Mouse (Mus musculus) forebrain, embryonic 11.5 days (tissue): ENCODE data around the gene Pon2. TPM values are rescaled to one million over a fixed set of nuclear protein-coding genes. Genes with fewer than 3 reads are reported as not detected.

Experiments
- ATAC-seq: fragments of 200-750 bp; cut with Nextera tagmentation; replicated peaks from 2 replicates; pipeline ENCODE4 v1.8.0; 2017; ENCODE audit warnings: moderate TSS enrichment; ENCODE audit not compliant: low FRiP score
- DNase-seq: peaks from one replicate; pipeline ENCODE4 v3.0.0-alpha.2; 2017; ENCODE audit warnings: low spot score
- H3K27ac ChIP-seq: fragments of 300-500 bp; sonication (generic); 2 replicates; pipeline ENCODE4 v1.5.1; 2014; ENCODE audit warnings: low read depth, low read length
- H3K27me3 ChIP-seq: fragments of 300-500 bp; sonication (generic); 2 replicates; pipeline ENCODE4 v1.6.1; 2014; ENCODE audit warnings: mild to moderate bottlenecking, low read length, mixed read lengths; ENCODE audit not compliant: control insufficient read depth, insufficient read depth
- H3K36me3 ChIP-seq: fragments of 300-500 bp; sonication (generic); 2 replicates; pipeline ENCODE4 v1.6.1; 2014; ENCODE audit warnings: mild to moderate bottlenecking, low read length, moderate library complexity, mixed read lengths; ENCODE audit not compliant: control insufficient read depth, insufficient read depth
- H3K4me1 ChIP-seq: fragments of 300-500 bp; sonication (generic); replicated peaks from 2 replicates; pipeline ENCODE4 v1.6.1; 2014; ENCODE audit warnings: low read length, mixed read lengths; ENCODE audit not compliant: control insufficient read depth, insufficient read depth
- H3K4me2 ChIP-seq: fragments of 300-500 bp; sonication (generic); 2 replicates; pipeline ENCODE4 v1.6.1; 2014; ENCODE audit warnings: low read depth, mild to moderate bottlenecking, low read length, moderate library complexity, mixed read lengths; ENCODE audit not compliant: severe bottlenecking
- H3K4me3 ChIP-seq: fragments of 300-500 bp; sonication (generic); 2 replicates; pipeline ENCODE4 v1.5.1; 2014; ENCODE audit warnings: low read depth, low read length
- H3K9ac ChIP-seq: fragments of 300-500 bp; sonication (generic); 2 replicates; pipeline ENCODE4 v1.6.1; 2014; ENCODE audit warnings: low read length
- H3K9me3 ChIP-seq: fragments of 300-500 bp; sonication (generic); 2 replicates; pipeline ENCODE4 v1.6.1; 2016; ENCODE audit warnings: low read length, mixed read lengths; ENCODE audit not compliant: control insufficient read depth
- WGBS: fragments of 180-500 bp; shearing (Covaris S2); extraction: QIAGEN DNeasy Blood & Tissue Kit; methylation state at CpG from one replicate; pipeline ENCODE4 v1.1.7; 2014; 5-methylcytosine and 5-hydroxymethylcytosine counted together
- polyA plus RNA-seq: library from polyadenylated mRNA; unstranded; fragments of >200 nt; fragmentation: Nextera tagmentation; extraction: Ambion mirVana; gene quantifications from 2 replicates; pipeline ENCODE4 v1.2.1, GENCODE M21; 2014

Gene Pon2
- polyA plus RNA-seq, 1 experiment from 2014 or later: 45.0 TPM

DNA sequence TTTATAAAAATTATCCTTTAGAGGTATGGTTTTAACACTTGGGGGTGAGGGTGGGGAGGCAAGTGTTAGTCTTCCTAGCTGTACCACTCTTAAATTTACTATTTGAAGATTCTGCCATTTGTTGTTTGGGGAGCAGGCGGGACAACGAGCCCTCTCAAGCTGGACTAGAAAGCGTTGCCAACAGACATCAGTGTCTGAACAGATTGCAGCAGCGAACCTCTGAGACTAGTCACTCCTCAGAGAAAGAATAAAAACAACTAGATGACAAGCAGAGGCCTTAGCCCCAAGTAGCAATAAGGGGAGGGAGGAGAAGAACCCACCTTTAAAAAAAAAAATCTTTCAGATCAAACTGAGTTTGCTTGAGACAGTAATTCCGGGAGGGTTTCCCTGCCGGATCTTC lies 43.0 kb downstream of the Pon2 start:
- H3K4me3 ChIP-seq: no peak overlapping the region
- H3K9me3 ChIP-seq: no peaks in the 10 kb centered on the region
- DNase-seq (no peak), ATAC-seq (no peak)
- no peaks in the 10 kb centered on the region for H3K4me1 ChIP-seq
- no peaks in the 10 kb centered on the region for H3K36me3 ChIP-seq
- H3K9ac ChIP-seq: no peak overlapping the region
- H3K27ac ChIP-seq: no peak overlapping the region
- WGBS: 77% methylated on average over 6 of the region's 6 CpGs
- no peak overlapping the region; the same call in 1 of the 2 replicates for H3K4me2 ChIP-seq
- H3K27me3 ChIP-seq: no peaks in the 10 kb centered on the region

DNA sequence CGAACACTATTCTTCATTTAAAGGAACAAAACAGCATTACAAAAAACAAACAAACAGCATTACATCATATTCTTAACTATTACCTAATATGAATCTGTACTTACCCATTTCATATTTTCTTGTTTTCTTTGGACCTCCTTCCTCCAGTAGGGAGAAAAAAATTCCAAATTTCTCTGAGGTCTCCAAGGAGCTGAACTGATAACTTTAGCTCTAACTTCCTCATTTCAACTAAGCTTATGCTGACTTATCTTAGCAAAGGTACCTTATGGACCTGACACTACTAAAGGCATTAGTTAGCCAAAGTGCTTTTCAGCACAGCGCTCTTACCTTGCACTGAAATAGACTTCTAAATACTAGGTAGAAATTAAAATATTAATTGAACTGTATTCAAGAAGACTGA lies 43.4 kb downstream of the Pon2 start:
- no peaks in the 10 kb centered on the region for H3K36me3 ChIP-seq
- no peaks in the 10 kb centered on the region for H3K27me3 ChIP-seq
- H3K27ac ChIP-seq: no peak overlapping the region
- H3K4me3 ChIP-seq: no peak overlapping the region
- 94% methylated on average over 2 of the region's 2 CpGs for WGBS
- H3K4me1 ChIP-seq: no peaks in the 10 kb centered on the region
- H3K9ac ChIP-seq: no peak overlapping the region
- H3K9me3 ChIP-seq: no peaks in the 10 kb centered on the region
- no peak for ATAC-seq
- DNase-seq: no peak
- H3K4me2 ChIP-seq: no peak overlapping the region

GRCm38 (mm10) chr6:5245926-5246325 lies 52.3 kb downstream of the Pon2 start:
- no peak overlapping the region for H3K4me2 ChIP-seq
- H3K4me3 ChIP-seq: no peak overlapping the region
- no peak overlapping the region for H3K27ac ChIP-seq
- no peak for ATAC-seq
- no peaks in the 10 kb centered on the region for H3K36me3 ChIP-seq
- no peaks in the 10 kb centered on the region for H3K27me3 ChIP-seq
- no peaks in the 10 kb centered on the region for H3K4me1 ChIP-seq
- H3K9ac ChIP-seq: no peak overlapping the region
- DNase-seq: no peak
- WGBS: 92% methylated on average over 6 of the region's 6 CpGs
- H3K9me3 ChIP-seq: no peaks in the 10 kb centered on the region

- Histone ChIP-seq H3K9ac (no peak overlapping the region), H3K4me3 (no peak overlapping the region), H3K4me2 (no peak overlapping the region), H3K36me3 (no peaks in the 10 kb centered on the region), H3K27me3 (no peaks in the 10 kb centered on the region), H3K9me3 (no peaks in the 10 kb centered on the region), H3K4me1 (no peaks in the 10 kb centered on the region), H3K27ac (no peak overlapping the region)
- ATAC-seq: no peak
- WGBS: 94% methylated on average over 3 of the region's 3 CpGs
- no peak for DNase-seq
Observed at GRCm38 (mm10) chr6:5238799-5239198, 59.5 kb downstream of the Pon2 start.

DNA sequence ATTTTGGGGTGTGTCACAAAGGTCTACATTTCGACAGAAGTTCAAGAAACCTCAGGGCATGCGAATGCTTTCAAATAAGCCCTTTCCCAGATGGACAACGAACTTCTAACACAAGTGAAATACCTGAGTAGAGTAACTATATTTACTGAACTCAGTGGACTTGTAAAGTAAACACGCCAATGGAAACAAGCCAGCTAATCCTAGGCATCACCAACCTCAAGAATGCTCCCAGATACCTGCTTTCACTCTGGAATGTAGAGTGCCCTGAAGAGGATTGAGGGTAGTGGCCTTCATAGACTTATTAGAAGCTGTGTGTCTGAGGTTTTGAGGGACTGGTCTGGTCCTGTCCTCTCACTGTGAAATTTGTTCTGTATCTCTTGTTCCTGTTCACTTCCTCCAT lies 60.7 kb downstream of the Pon2 start:
- H3K27ac ChIP-seq: no peak overlapping the region
- DNase-seq: no peak
- no peaks in the 10 kb centered on the region for H3K36me3 ChIP-seq
- H3K27me3 ChIP-seq: no peaks in the 10 kb centered on the region
- H3K4me3 ChIP-seq: no peak overlapping the region
- no peak overlapping the region for H3K9ac ChIP-seq
- no peaks in the 10 kb centered on the region for H3K9me3 ChIP-seq
- H3K4me1 ChIP-seq: no peaks in the 10 kb centered on the region
- 94% methylated on average over 4 of the region's 4 CpGs for WGBS
- no peak overlapping the region for H3K4me2 ChIP-seq
- ATAC-seq: no peak

DNA sequence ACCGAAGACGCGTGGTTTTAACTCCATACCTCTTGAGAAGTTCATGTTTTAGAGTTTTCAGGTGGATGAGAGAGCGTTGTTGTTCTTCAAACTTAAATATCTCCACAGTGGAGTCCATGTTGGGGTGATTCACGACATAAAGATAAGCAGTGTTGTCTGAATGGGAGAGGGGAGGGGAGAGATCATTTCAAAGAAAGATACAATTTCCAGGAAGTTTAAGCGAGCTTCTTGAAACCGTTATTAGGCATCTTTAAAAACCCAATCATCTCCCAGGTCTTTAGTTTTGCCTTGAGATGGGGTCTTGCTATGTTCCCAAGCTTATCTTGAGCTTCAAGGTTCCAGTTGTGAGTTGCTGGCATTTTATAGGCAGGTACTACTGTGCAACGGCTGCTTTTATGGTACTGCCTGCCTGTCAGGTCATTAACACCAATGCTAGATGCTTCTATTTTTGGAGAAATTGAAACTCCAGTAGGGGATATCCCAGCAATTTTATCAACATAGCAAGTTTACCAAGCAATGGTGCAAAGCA lies 61.3 kb downstream of the Pon2 start:
- Histone ChIP-seq H3K4me2 (no peak overlapping the region), H3K9me3 (no peaks in the 10 kb centered on the region), H3K27me3 (no peaks in the 10 kb centered on the region), H3K4me3 (no peak overlapping the region), H3K27ac (no peak overlapping the region), H3K9ac (no peak overlapping the region), H3K36me3 (no peaks in the 10 kb centered on the region), H3K4me1 (no peaks in the 10 kb centered on the region)
- DNase-seq (no peak), ATAC-seq (no peak)
- 78% methylated on average over 8 of the region's 8 CpGs for WGBS

- Histone ChIP-seq H3K9me3 (no peaks in the 10 kb centered on the region), H3K9ac (no peak overlapping the region), H3K27ac (no peak overlapping the region), H3K27me3 (no peaks in the 10 kb centered on the region), H3K4me2 (no peak overlapping the region), H3K36me3 (no peaks in the 10 kb centered on the region), H3K4me1 (no peaks in the 10 kb centered on the region), H3K4me3 (no peak overlapping the region)
- no peak for DNase-seq
- 78% methylated on average over 3 of the region's 3 CpGs for WGBS
- no peak for ATAC-seq
Observed at GRCm38 (mm10) chr6:5234563-5234962, 63.7 kb downstream of the Pon2 start.

- Histone ChIP-seq H3K4me1 (no peaks in the 10 kb centered on the region), H3K36me3 (no peaks in the 10 kb centered on the region), H3K9ac (no peak overlapping the region), H3K9me3 (no peaks in the 10 kb centered on the region), H3K27me3 (no peaks in the 10 kb centered on the region), H3K4me3 (no peak overlapping the region), H3K4me2 (no peak overlapping the region), H3K27ac (no peak overlapping the region)
- no peak for DNase-seq
- no peak for ATAC-seq
- 95% methylated on average over 1 of the region's 1 CpGs for WGBS
Observed at GRCm38 (mm10) chr6:5233812-5234211, 64.4 kb downstream of the Pon2 start.

- Histone ChIP-seq H3K4me2 (no peak overlapping the region), H3K36me3 (no peaks in the 10 kb centered on the region), H3K27me3 (no peaks in the 10 kb centered on the region), H3K9ac (no peak overlapping the region), H3K9me3 (no peaks in the 10 kb centered on the region), H3K4me3 (no peak overlapping the region), H3K4me1 (no peaks in the 10 kb centered on the region), H3K27ac (no peak overlapping the region)
- WGBS: 93% methylated on average over 4 of the region's 4 CpGs
- DNase-seq: no peak
- no peak for ATAC-seq
Observed at GRCm38 (mm10) chr6:5232022-5232421, 66.2 kb downstream of the Pon2 start.
